20 mouse cellular contexts compared by ENCODE assay signal in genomic region chr12:45083145-45083475, GRCm38 (mm10). TPM values are rescaled to one million over a fixed set of nuclear protein-coding genes. Genes with fewer than 3 reads are reported as not detected.
A peak's percentile ranks its signal among the peaks of the same experiment; 100 is the strongest.
DNase-seq lines count a peak whose midpoint lies in the region; ATAC-seq and TF ChIP-seq lines count a peak whose summit lies in the region.
"Had no signal": no experiment of that assay in that cellular context is flagged by ENCODE, and none has a peak within 500 bp of the region (broad histone marks: within the 10 kb centered on the region; RNA-seq: fewer than 3 reads in every experiment).

No protein-coding gene starts in this region.

- H3K27ac ChIP-seq in kidney, embryonic 15.5 days = peak overlapping the region; percentile 82
- peak overlapping the region; percentile 58 for H3K27ac ChIP-seq in kidney, postnatal 0 days
- H3K27ac ChIP-seq in kidney, adult 2 months (ENCODE audit: insufficient read depth, low read depth, low read length) = no peak overlapping the region
- H3K27ac ChIP-seq: embryonic facial prominence, embryonic 13.5 days; embryonic facial prominence, embryonic 15.5 days; forebrain, embryonic 10.5 days; forebrain, embryonic 12.5 days had no signal

- ATAC-seq in kidney, embryonic 15.5 days (replicated peaks; ENCODE audit: low FRiP score) = peak; percentile 66
- ATAC-seq in kidney, postnatal 0 days (replicated peaks; ENCODE audit: low FRiP score, low read depth) = no peak; the same call in 1 of the 2 replicates
- ATAC-seq: forebrain, embryonic 14.5 days; forebrain, embryonic 16.5 days had no signal

- 49% methylated on average over 1 of the region's 1 CpGs for WGBS in kidney, embryonic 15.5 days
- WGBS in kidney, postnatal 0 days = 30% methylated on average over 1 of the region's 1 CpGs
- 61% methylated on average over 1 of the region's 1 CpGs for WGBS in kidney, adult 2 months

- no peak for TF ChIP-seq POLR2A in kidney, adult 2 months (IDR thresholded peaks at IDR 0.05; ENCODE audit: low read depth, low read length)

- no peaks in the 10 kb centered on the region for H3K27me3 ChIP-seq in kidney, embryonic 15.5 days
- H3K27me3 ChIP-seq in kidney, postnatal 0 days (ENCODE audit: insufficient read depth, low read length) = no peaks in the 10 kb centered on the region
- H3K27me3 ChIP-seq in kidney, adult 2 months (replicated peaks; ENCODE audit: control insufficient read depth, insufficient read depth, low read length) = no peaks in the 10 kb centered on the region
- H3K27me3 ChIP-seq: embryonic facial prominence, embryonic 13.5 days; embryonic facial prominence, embryonic 15.5 days; forebrain, embryonic 12.5 days had no signal

- DNase-seq in kidney, postnatal 36 days = no peak
- no peak for DNase-seq in kidney, postnatal 0 days (ENCODE audit: low spot score)
- DNase-seq in kidney, adult 2 months = no peak
- DNase-seq: adrenal gland, adult 2 months; adrenal gland, postnatal 10 days; adrenal gland, postnatal 25 days; cerebellum, adult 11 months; cerebellum, adult 18-20 months; cerebellum, adult 8-10 months; cerebellum, adult 9-11 months; cerebellum, postnatal 36 days; embryo, embryonic 11 days had no signal

- H3K9ac ChIP-seq in kidney, embryonic 15.5 days = no peak overlapping the region
- no peak overlapping the region for H3K9ac ChIP-seq in kidney, postnatal 0 days (ENCODE audit: low read depth, low read length)
- H3K9ac ChIP-seq: embryonic facial prominence, embryonic 13.5 days; embryonic facial prominence, embryonic 15.5 days; forebrain, embryonic 12.5 days had no signal

- H3K4me1 ChIP-seq in kidney, embryonic 15.5 days = 0 out of 2 replicates have a peak, but pooled peaks cover 7% of the 10 kb centered on the region
- no peaks in the 10 kb centered on the region for H3K4me1 ChIP-seq in kidney, postnatal 0 days (replicated peaks; ENCODE audit: insufficient read depth, low read length)
- no peaks in the 10 kb centered on the region for H3K4me1 ChIP-seq in kidney, adult 2 months (ENCODE audit: control insufficient read depth, insufficient read depth, low read length)
- H3K4me1 ChIP-seq: embryonic facial prominence, embryonic 13.5 days; embryonic facial prominence, embryonic 15.5 days; forebrain, embryonic 10.5 days; forebrain, embryonic 12.5 days had no signal

- no peaks in the 10 kb centered on the region for H3K9me3 ChIP-seq in kidney, embryonic 15.5 days (replicated peaks)
- H3K9me3 ChIP-seq in kidney, postnatal 0 days (replicated peaks; ENCODE audit: low read length) = no peaks in the 10 kb centered on the region
- H3K9me3 ChIP-seq: embryonic facial prominence, embryonic 13.5 days; embryonic facial prominence, embryonic 15.5 days; forebrain, embryonic 10.5 days; forebrain, embryonic 12.5 days had no signal

- no peak overlapping the region for H3K4me3 ChIP-seq in kidney, embryonic 15.5 days (replicated peaks)
- H3K4me3 ChIP-seq in kidney, postnatal 0 days (replicated peaks; ENCODE audit: low read depth, low read length) = no peak overlapping the region
- H3K4me3 ChIP-seq in kidney, adult 2 months (ENCODE audit: insufficient read depth, low read depth, low read length) = no peak overlapping the region
- H3K4me3 ChIP-seq: embryonic facial prominence, embryonic 13.5 days; embryonic facial prominence, embryonic 15.5 days; erythroblast, embryonic 14.5 days; forebrain, embryonic 10.5 days; forebrain, embryonic 12.5 days had no signal

- no peaks in the 10 kb centered on the region for H3K36me3 ChIP-seq in kidney, embryonic 15.5 days
- H3K36me3 ChIP-seq in kidney, postnatal 0 days (ENCODE audit: insufficient read depth, low read length) = no peaks in the 10 kb centered on the region
- H3K36me3 ChIP-seq in kidney, adult 2 months (ENCODE audit: control insufficient read depth, insufficient read depth, low read length) = no peaks in the 10 kb centered on the region
- H3K36me3 ChIP-seq: embryonic facial prominence, embryonic 13.5 days; embryonic facial prominence, embryonic 15.5 days; forebrain, embryonic 10.5 days; forebrain, embryonic 12.5 days had no signal

- no peak for TF ChIP-seq CTCF in kidney, postnatal 0 days (IDR thresholded peaks at IDR 0.05; ENCODE audit: low read depth)
- no peak for TF ChIP-seq CTCF in kidney, adult 2 months (conservative IDR thresholded peaks at IDR 0.05; ENCODE audit: insufficient read depth, insufficient read length, low read depth, low read length)

- no peak overlapping the region for H3K4me2 ChIP-seq in kidney, embryonic 15.5 days
- no peak overlapping the region for H3K4me2 ChIP-seq in kidney, postnatal 0 days (ENCODE audit: low read length)
- H3K4me2 ChIP-seq: embryonic facial prominence, embryonic 13.5 days; embryonic facial prominence, embryonic 15.5 days; forebrain, embryonic 12.5 days had no signal

RNA-seq across cellular contexts. Expression of gene Stxbp6, which starts 8.6 kb away (rescaled TPM):
- 39.7 and 40.2 TPM in 2 replicates for polyA plus RNA-seq in kidney, embryonic 15.5 days (2015; fragmentation: Nextera tagmentation; extraction: Ambion mirVana)
- polyA plus RNA-seq in kidney, postnatal 0 days (2015; fragmentation: Nextera tagmentation; extraction: Ambion mirVana) = 20.3 and 21.7 TPM in 2 replicates
- polyA plus RNA-seq in kidney, adult 2 months (2012; rRNA removed) = 13.8 and 19.3 TPM in 2 replicates
- polyA plus RNA-seq: erythroblast, embryonic 14.5 days had no signal
